Mouse (Mus musculus): ENCODE measurements at regions not wholly inside any gene's neighbourhood (a gene's known extent, or its start where the extent isn't known, plus 50 kb on each side); places are given as distances from the start of the nearest gene placed in this dataset.

DNA sequence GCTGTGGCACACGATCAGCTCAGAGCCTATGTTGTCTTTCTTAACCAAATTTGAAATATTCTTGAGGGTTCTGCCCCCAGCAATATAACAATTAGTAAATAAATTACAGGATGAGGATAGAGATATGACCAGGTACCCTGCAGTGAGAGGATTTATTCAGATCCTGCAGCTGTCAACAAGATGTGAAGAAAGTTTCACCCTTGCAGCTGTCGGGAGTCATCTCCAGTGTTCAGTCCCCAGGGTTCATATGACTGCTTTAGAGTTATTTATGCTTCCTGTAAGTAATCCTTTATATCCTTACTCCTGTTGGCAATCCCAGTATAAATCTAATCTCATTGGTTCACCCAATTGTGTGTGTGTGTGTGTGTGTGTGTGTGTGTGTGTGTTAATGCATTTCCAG is 1372.1 kb upstream of the 1700008P02Rik start:
- no peak for DNase-seq

- no peak for DNase-seq
Observed at GRCm38 (mm10) chr3:7973287-7973686, 1353.0 kb upstream of the 1700008P02Rik start.

DNA sequence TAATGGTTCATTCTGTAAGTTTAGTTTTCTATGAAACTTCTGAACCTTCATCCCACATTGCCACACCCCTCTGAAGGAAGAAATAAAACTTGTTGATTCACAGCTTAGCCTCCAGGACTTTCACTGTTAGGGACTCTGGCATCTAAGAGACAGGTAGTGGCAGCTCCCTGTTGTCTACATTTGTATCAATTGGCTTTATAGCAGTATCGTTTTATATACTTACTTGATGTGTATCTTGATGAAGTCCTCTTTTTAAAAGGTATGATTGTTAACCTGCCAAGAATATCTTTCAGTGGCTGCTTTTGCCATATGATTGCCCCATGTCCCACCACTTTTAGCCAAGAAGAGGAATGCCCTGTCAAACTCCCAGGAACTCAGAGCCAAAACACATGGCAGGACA is 1333.7 kb upstream of the 1700008P02Rik start:
- DNase-seq: no peak

DNA sequence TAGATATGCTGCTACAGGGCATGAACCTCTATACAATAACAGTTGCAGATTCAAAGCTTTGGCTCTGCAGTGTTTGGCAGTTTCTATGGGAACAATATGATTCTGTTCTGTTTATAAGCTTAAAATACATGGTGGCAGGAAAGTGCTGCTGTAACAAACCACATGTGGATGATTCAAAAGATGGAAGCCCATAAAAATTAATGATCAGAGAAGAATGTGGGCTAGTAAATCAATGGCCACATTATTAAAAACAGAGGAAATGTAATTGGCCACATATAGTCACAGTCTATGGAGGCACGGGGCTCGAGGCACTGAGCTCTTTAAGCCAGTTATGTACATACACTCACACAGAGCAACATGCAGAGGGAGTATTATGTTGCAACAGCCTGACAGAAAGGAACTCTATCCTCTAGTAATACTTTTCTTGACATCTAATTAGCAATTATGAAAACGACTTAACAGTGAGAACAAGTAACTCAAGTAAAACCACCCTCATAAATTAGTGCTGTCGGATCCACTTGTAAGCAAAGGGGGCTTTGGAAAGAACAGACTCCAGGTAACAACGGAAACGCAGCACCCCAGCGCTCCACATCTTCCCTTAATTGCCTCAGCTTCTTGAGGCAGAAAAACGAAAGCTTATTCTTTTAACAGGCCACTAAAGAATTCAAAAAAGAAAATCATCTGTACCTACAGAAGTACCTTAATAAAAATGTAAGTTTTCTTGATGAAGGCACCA is 1323.6 kb upstream of the 1700008P02Rik start:
- no peak for DNase-seq
